Mouse (Mus musculus): Measurements from ENCODE around the gene Pkp4.

- no peak for TF ChIP-seq ZC3H11A (IDR thresholded peaks at IDR 0.05; ENCODE audit: borderline replicate concordance, low read depth, low read length)
- TF ChIP-seq MAFK (IDR thresholded peaks at IDR 0.05; ENCODE audit: insufficient read depth, low read depth, low read length), result no peak
- TF ChIP-seq CHD2 (IDR thresholded peaks at IDR 0.05; ENCODE audit: low read depth, low read length), result no peak
Measured at GRCm38 (mm10) chr2:59258821-59259231, 98.2 kb downstream of the Pkp4 start.

All from ES-E14 (cell line).